Mouse (Mus musculus): ENCODE results near the gene Ulk4. TPM values are rescaled to one million over a fixed set of nuclear protein-coding genes. Genes with fewer than 3 reads are reported as not detected.

The Ulk4 gene
- polyA plus RNA-seq, 1 experiment from 2014 or later, result 134 TPM

DNA sequence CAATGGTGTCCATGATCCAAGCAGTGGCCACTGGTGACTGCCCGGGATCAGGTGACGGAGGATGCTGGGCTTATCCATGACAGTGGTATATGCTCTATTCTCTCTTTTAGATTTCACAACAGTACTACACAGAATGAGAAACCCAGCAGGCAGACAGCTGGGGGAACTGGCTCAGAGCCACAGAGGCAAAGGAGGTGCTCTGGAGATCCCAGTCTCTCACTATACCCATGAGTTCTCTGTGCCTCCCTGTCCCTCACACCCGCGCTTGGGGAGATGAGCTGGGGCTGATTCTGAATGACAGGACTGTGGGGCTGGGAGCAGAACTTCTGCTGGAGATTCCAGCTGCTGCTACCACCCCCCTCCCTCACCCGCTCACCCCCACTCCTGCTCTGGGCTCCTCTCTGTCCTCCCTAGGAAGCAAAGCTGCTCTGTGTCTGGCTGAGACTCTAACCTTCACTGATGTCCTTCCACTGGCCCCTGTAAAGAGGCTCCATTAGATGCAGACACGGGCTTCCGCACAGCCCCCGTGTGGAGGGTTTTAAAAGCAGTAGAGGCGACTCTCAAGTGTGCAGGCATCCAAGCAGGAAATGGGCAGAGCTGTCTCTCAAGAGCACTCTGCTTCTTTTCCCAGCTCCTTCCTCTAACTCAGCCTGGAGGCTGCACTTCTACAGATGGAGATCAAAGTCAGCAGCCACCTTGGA is 197.5 kb downstream of the Ulk4 start:
- Histone ChIP-seq H3K36me3 (no peaks in the 10 kb centered on the region), H3K9me3 (no peaks in the 10 kb centered on the region), H3K27ac (replicated peaks) (0 out of 2 replicates have a peak overlapping the region, but pooled peaks have one; percentile 18), H3K4me3 (no peak overlapping the region), H3K4me2 (replicated peaks) (no peak overlapping the region), H3K9ac (replicated peaks) (no peak overlapping the region), H3K4me1 (peaks cover 26% of the 10 kb centered on the region), H3K27me3 (no peaks in the 10 kb centered on the region)
- WGBS, result 47% methylated on average over 9 of the region's 9 CpGs
- ATAC-seq (replicated peaks), result peak; percentile 49

DNA sequence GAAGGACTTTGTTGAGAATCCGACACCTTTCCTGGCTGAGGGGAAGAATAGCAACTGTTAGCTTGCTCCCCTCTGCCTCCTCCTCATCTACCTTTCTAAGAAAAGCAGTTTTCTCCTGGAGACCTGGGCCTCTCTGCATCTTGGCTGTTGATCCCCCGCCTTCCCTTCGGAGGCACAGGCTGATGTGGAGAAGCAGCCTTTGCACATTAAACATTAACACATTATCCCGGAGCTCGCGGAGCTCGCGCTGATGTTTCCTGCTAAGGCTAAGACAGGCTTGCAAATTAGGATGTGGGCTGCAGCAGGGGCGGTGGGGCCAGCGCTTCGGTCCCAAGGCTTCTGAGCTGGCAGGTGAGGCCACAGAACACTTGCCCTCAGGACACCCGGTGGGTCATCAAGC is 200.7 kb downstream of the Ulk4 start:
- H3K27ac ChIP-seq (replicated peaks), result no peak overlapping the region
- ATAC-seq (replicated peaks), result no peak
- H3K4me2 ChIP-seq (replicated peaks), result no peak overlapping the region
- H3K9ac ChIP-seq (replicated peaks), result no peak overlapping the region
- H3K4me1 ChIP-seq, result peaks cover 19% of the 10 kb centered on the region
- no peaks in the 10 kb centered on the region for H3K9me3 ChIP-seq
- 41% methylated on average over 12 of the region's 12 CpGs for WGBS
- no peaks in the 10 kb centered on the region for H3K36me3 ChIP-seq
- H3K27me3 ChIP-seq, result no peaks in the 10 kb centered on the region
- no peak overlapping the region for H3K4me3 ChIP-seq

DNA sequence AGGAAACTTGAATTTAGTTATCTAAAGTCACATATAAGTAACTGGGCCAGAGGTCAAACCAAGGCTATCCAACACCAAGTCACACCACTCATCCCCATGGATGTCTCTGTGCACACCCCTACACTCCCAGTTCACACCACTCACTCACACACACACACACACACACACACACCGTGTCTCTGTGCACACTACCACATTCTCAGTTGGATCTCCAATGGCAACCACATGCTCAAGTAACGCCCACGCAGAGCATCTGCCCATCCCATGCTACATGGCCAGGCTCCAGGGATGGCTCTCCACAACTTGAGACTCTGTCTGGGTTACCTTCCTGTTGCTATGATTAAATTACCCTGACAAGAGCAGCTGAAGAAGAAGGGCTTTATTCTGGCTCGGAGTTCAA is 201.8 kb downstream of the Ulk4 start:
- no peaks in the 10 kb centered on the region for H3K36me3 ChIP-seq

DNA sequence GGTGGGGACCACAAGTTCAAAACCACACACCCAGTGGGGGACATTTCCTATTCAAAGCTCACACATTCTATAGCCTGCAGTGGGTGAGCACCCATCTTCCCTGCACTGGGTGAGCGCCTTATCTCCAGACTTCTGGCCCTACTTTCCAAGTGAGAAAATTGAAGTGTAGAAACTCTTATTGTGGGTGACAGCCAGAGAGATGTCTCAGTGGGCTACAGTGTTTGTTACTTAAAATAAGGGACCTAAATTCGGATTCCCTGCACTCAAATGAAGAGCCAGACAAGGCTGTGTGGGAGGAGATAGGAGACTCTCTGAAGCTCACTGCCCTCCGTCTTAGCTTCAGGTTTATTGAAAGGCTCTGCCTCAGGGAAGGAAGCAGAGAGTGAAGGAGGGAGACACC is 202.3 kb downstream of the Ulk4 start:
- Histone ChIP-seq H3K36me3 (no peaks in the 10 kb centered on the region), H3K4me1 (peaks cover 17% of the 10 kb centered on the region), H3K9ac (replicated peaks) (no peak overlapping the region), H3K9me3 (no peaks in the 10 kb centered on the region), H3K4me3 (no peak overlapping the region), H3K27ac (replicated peaks) (no peak overlapping the region), H3K27me3 (no peaks in the 10 kb centered on the region), H3K4me2 (replicated peaks) (no peak overlapping the region)
- no peak for ATAC-seq (replicated peaks)
- WGBS, result 86% methylated on average over 3 of the region's 3 CpGs

More for the DNA sequence above, 201.8 kb downstream of the Ulk4 start:
- H3K9me3 ChIP-seq, result no peaks in the 10 kb centered on the region
- no peak overlapping the region for H3K27ac ChIP-seq (replicated peaks)
- ATAC-seq (replicated peaks), result no peak
- WGBS, result 75% methylated on average over 4 of the region's 4 CpGs
- H3K4me1 ChIP-seq, result peaks cover 22% of the 10 kb centered on the region
- H3K27me3 ChIP-seq, result no peaks in the 10 kb centered on the region
- no peak overlapping the region for H3K4me3 ChIP-seq
- H3K4me2 ChIP-seq (replicated peaks), result no peak overlapping the region
- no peak overlapping the region for H3K9ac ChIP-seq (replicated peaks)

DNA sequence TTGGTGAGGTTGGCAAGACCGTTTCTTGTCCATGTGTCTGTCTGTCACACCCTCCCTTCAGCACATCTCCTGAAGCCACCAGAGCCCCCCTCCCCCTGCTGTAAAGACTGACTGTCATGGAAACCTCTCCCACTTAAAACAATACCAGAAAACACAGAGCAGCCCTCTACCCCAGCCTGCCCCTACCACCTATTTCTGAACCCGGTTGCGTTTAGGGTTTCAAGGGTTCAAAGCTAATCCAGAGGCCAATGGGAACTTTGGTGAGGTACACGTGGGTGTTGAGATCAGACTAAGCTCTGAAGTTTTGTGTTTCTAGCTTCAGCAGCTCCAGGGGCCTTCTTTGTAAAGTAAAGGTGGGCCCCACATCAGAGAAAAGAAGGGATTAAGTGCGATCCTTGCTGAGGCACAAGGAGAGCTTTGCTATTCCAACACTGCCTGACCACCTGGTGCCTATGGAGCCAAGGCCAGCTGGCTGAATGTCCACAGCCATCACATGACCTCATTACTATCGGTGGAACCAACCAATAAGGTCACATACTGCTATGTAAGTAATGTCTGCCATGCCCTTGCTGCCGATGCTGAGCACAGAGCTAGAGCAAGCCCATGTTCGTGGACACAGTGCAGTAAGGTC is 204.8 kb downstream of the Ulk4 start:
- Histone ChIP-seq H3K27ac (replicated peaks) (no peak overlapping the region), H3K36me3 (no peaks in the 10 kb centered on the region), H3K27me3 (no peaks in the 10 kb centered on the region), H3K4me3 (no peak overlapping the region), H3K4me2 (replicated peaks) (no peak overlapping the region), H3K4me1 (peaks cover 14% of the 10 kb centered on the region), H3K9me3 (no peaks in the 10 kb centered on the region), H3K9ac (replicated peaks) (no peak overlapping the region)
- no peak for ATAC-seq (replicated peaks)
- 26% methylated on average over 8 of the region's 8 CpGs for WGBS

DNA sequence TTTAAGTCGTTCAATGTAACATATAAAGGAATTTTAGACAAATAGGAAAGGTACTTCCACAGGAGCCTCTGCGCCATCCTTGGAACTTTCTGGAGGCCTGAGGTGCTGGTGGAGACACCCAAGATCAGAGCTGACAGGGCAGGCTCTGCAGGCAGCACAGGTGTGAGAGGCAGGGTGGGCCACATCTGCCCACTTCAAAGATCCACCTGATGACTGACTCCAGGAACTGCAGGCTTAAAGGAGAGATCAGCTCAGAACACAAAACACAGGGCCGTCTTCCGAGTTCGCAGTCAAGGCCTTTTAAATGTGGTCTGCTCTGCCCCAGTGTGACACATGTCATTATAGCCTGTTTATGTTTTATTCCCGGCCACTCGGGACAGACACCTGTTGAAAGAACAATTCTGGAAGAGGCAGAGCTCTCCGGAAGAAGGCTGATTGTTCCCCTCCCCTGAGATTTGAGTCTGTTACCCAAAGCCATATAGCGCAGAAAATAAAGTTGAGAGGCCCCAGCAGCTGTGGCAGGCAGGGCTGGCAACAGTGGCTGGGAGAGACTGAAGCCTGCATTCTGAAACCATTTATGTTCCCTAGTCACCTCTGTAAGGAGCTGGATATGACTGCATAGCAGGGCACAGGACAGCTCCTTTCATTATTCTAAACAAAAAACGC is 205.4 kb downstream of the Ulk4 start:
- Histone ChIP-seq H3K9ac (replicated peaks) (no peak overlapping the region), H3K4me2 (replicated peaks) (no peak overlapping the region), H3K36me3 (no peaks in the 10 kb centered on the region), H3K9me3 (no peaks in the 10 kb centered on the region), H3K27ac (replicated peaks) (no peak overlapping the region), H3K4me1 (peaks cover 19% of the 10 kb centered on the region), H3K4me3 (no peak overlapping the region), H3K27me3 (no peaks in the 10 kb centered on the region)
- 70% methylated on average over 10 of the region's 10 CpGs for WGBS
- no peak for ATAC-seq (replicated peaks)

DNA sequence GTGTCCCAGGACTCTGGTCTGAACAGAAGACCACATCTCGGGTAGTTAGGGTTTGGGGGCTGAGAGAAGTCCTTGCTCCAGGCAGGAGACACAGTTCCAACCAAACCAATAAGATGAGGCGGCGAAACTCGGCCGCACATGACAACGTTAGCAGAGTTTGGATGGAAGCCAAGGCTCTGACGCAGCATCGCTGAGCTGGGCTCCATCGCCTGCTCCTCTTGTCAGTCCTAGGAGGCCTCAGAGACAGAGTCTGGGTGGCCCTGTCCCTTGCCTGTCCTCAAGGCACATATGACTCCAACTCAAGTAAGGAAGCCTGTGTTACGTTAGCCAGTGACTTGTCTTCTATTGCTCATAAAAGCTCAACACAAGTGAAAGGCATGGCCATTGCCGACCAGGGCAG is 205.9 kb downstream of the Ulk4 start:
- ATAC-seq (replicated peaks), result no peak
- Histone ChIP-seq H3K4me3 (no peak overlapping the region), H3K9me3 (no peaks in the 10 kb centered on the region), H3K4me2 (replicated peaks) (no peak overlapping the region), H3K4me1 (peaks cover 14% of the 10 kb centered on the region), H3K27me3 (no peaks in the 10 kb centered on the region), H3K9ac (replicated peaks) (no peak overlapping the region), H3K27ac (replicated peaks) (no peak overlapping the region), H3K36me3 (no peaks in the 10 kb centered on the region)
- 67% methylated on average over 11 of the region's 11 CpGs for WGBS

DNA sequence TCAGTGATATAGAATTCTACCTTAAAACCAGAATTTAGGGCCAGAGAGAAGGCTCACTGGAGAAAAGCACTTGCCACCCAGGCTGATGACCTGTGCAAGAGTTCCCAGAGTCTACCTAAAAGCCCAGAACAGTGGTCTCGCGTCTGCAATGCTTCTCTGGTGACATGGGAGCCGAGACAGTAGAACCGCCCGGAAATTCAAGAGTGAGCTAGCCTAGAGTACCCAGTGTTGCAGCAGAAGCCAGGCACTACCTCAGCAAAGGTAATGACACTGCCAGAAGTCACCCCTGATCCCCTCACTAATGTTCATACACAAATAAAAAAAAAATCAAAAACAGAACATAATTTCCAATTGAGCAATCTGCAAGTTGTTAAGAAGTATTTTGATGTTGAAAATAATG is 208.9 kb downstream of the Ulk4 start:
- Histone ChIP-seq H3K27me3 (no peaks in the 10 kb centered on the region), H3K36me3 (no peaks in the 10 kb centered on the region), H3K4me2 (replicated peaks) (no peak overlapping the region), H3K4me3 (no peak overlapping the region), H3K4me1 (peaks cover 12% of the 10 kb centered on the region), H3K9ac (replicated peaks) (no peak overlapping the region), H3K9me3 (no peaks in the 10 kb centered on the region), H3K27ac (replicated peaks) (no peak overlapping the region)
- 85% methylated on average over 5 of the region's 5 CpGs for WGBS
- ATAC-seq (replicated peaks), result no peak

DNA sequence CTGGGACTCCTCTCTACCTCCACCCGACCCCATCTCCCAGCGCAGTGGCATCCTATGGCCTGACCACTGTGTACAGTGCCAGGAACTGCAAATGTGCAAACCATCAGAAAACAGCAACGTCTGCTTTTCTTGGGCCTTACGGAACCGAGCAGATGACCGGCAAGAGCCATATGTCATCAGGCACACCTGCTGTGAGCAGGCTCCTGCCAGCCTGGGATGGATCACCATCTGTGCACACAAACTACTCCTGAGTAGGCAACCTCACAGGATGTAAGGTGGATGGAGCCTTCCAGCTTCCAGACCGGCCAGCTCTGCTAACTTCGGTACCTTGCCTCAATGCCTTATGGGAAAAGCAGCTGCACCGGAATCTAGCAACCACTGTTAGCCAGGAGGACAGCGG is 210.0 kb downstream of the Ulk4 start:
- Histone ChIP-seq H3K36me3 (no peaks in the 10 kb centered on the region), H3K27ac (replicated peaks) (no peak overlapping the region), H3K4me2 (replicated peaks) (no peak overlapping the region), H3K27me3 (no peaks in the 10 kb centered on the region), H3K9me3 (no peaks in the 10 kb centered on the region), H3K9ac (replicated peaks) (no peak overlapping the region), H3K4me1 (peaks cover 19% of the 10 kb centered on the region), H3K4me3 (no peak overlapping the region)
- WGBS, result 72% methylated on average over 10 of the region's 10 CpGs
- no peak for ATAC-seq (replicated peaks)

DNA sequence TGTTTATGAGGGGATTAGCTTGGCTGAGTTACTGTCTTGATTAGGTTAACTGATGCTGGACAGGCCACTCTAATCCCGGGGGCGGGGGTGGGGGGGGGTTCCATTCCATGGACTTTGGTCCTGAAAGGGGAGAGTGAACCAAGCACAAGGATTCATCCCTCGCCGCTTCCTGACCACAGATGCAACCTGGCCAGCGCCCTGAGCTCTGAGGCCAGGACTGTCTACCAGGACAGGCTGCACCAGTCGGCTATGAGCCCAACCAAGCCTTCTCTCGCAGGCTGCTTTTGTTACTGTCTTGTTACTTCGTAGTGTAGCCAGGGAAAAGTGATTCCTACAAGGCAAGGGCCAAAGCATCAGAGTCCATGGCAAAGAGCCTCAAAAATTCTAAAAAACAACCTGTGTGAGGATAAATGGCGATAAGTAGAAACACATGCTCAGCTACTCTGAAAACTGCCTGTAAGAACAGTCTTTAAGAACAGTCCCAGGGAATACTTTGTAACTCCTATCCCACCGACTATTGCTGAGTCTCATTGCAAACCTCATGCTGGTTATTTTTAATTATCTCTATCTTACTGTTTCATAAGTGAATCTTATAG is 211.5 kb downstream of the Ulk4 start:
- H3K9ac ChIP-seq (replicated peaks), result no peak overlapping the region
- peaks cover 21% of the 10 kb centered on the region for H3K4me1 ChIP-seq
- ATAC-seq (replicated peaks), result no peak
- whole genome bisulfite sequencing, result 74% methylated on average over 10 of the region's 10 CpGs
- H3K4me2 ChIP-seq (replicated peaks), result no peak overlapping the region
- no peaks in the 10 kb centered on the region for H3K9me3 ChIP-seq
- no peaks in the 10 kb centered on the region for H3K36me3 ChIP-seq
- no peak overlapping the region for H3K4me3 ChIP-seq
- H3K27me3 ChIP-seq, result no peaks in the 10 kb centered on the region
- H3K27ac ChIP-seq (replicated peaks), result no peak overlapping the region

DNA sequence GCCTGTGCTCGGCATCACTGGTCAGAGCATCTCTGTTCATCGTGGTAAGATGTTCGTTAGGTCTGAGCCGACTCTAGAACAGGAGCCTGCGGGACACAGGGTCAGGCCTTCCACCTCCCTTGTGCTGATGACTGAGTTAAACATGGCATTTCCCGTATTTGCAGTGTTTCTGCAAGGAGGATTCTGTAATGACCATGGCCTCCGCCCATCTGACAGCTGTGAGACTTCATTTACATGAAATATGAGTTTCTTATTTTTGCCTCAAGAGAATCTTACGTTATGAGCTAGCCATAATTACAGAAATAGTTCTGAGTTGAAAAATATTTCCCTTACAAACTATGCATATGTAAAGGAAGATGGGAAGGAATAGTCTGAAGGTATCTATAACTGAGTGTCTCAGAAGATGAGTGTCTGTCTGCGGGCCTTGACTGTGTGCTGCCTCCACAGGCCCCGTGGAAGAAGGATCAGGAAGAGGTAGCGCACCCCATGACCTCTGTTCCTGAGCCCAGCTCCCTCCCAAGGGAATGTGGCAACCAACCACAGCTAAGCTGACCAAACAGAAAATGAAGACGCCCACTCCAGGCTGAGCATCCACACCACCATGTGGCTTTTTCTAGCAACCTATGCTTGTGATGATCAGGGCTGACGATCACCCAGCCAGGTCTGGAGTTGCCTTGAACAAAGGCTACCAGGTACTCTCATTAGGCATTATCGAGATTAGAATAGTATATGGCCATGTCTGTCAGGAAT is 212.2 kb downstream of the Ulk4 start:
- no peak for ATAC-seq (replicated peaks)
- H3K9ac ChIP-seq (replicated peaks), result no peak overlapping the region
- no peak overlapping the region for H3K4me2 ChIP-seq (replicated peaks)
- no peaks in the 10 kb centered on the region for H3K9me3 ChIP-seq
- H3K4me1 ChIP-seq, result peaks cover 21% of the 10 kb centered on the region
- H3K4me3 ChIP-seq, result no peak overlapping the region
- H3K27me3 ChIP-seq, result no peaks in the 10 kb centered on the region
- WGBS, result 79% methylated on average over 14 of the region's 14 CpGs
- H3K27ac ChIP-seq (replicated peaks), result no peak overlapping the region
- no peaks in the 10 kb centered on the region for H3K36me3 ChIP-seq

DNA sequence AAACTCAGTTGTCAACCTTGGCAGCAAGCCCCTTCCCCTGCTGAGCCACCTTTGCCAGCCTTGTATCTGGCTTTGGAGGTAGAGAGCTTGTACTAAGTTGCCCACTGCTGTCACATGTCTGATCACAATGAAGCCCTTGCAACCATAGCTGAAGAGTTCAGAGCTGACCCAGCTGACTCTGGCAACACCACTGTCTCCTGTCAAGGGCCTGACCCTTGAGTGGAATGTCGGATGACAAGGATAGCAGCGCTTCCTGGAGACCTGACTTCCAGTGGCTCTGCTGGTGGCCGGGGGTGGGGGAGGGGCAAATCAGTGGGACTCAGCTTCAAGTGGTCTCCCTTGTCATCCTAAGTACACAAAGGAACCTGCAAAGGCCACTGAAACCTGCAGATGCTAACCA is 214.3 kb downstream of the Ulk4 start:
- ATAC-seq (replicated peaks), result no peak
- H3K9ac ChIP-seq (replicated peaks), result no peak overlapping the region
- no peaks in the 10 kb centered on the region for H3K27me3 ChIP-seq
- no peaks in the 10 kb centered on the region for H3K36me3 ChIP-seq
- H3K9me3 ChIP-seq, result no peaks in the 10 kb centered on the region
- H3K4me3 ChIP-seq, result no peak overlapping the region
- H3K27ac ChIP-seq (replicated peaks), result no peak overlapping the region
- 72% methylated on average over 3 of the region's 3 CpGs for WGBS
- H3K4me2 ChIP-seq (replicated peaks), result no peak overlapping the region
- peaks cover 29% of the 10 kb centered on the region for H3K4me1 ChIP-seq
